27 mouse cellular contexts compared by ENCODE assay signal in genomic region chr14:32327366-32327765, GRCm38 (mm10). TPM values are rescaled to one million over a fixed set of nuclear protein-coding genes. Genes with fewer than 3 reads are reported as not detected.
A peak's percentile ranks its signal among the peaks of the same experiment; 100 is the strongest.
DNase-seq lines count a peak whose midpoint lies in the region; ATAC-seq and TF ChIP-seq lines count a peak whose summit lies in the region.
"Had no signal": no experiment of that assay in that cellular context is flagged by ENCODE, and none has a peak within 500 bp of the region (broad histone marks: within the 10 kb centered on the region; RNA-seq: fewer than 3 reads in every experiment).

No protein-coding gene starts in this region.

- no peaks in the 10 kb centered on the region for H3K9me3 ChIP-seq in hindbrain, embryonic 16.5 days (ENCODE audit: control insufficient read depth, low read length)
- H3K9me3 ChIP-seq in hindbrain, embryonic 14.5 days (ENCODE audit: control insufficient read depth, low read length): no peaks in the 10 kb centered on the region
- H3K9me3 ChIP-seq: embryonic facial prominence, embryonic 10.5 days; embryonic facial prominence, embryonic 15.5 days; forebrain, embryonic 13.5 days; heart, embryonic 12.5 days; intestine, embryonic 15.5 days; limb, embryonic 12.5 days; liver, embryonic 15.5 days; neural tube, embryonic 12.5 days; stomach, embryonic 15.5 days had no signal

- no peak overlapping the region for H3K4me2 ChIP-seq in hindbrain, embryonic 16.5 days (ENCODE audit: low read length)
- H3K4me2 ChIP-seq in hindbrain, embryonic 14.5 days (replicated peaks): no peak overlapping the region
- H3K4me2 ChIP-seq: embryonic facial prominence, embryonic 15.5 days; forebrain, embryonic 13.5 days; heart, embryonic 12.5 days; intestine, embryonic 15.5 days; limb, embryonic 12.5 days; liver, embryonic 15.5 days; lung, embryonic 14.5 days; neural tube, embryonic 12.5 days; stomach, embryonic 15.5 days had no signal

- no peaks in the 10 kb centered on the region for H3K36me3 ChIP-seq in hindbrain, embryonic 16.5 days (ENCODE audit: control insufficient read depth, insufficient read depth, low read length)
- H3K36me3 ChIP-seq in hindbrain, embryonic 14.5 days (replicated peaks; ENCODE audit: control insufficient read depth, insufficient read depth): no peaks in the 10 kb centered on the region
- H3K36me3 ChIP-seq: embryonic facial prominence, embryonic 15.5 days; intestine, embryonic 15.5 days; liver, embryonic 15.5 days; stomach, embryonic 15.5 days had no signal

- no peak for TF ChIP-seq CTCF in brain, embryonic 14.5 days (IDR thresholded peaks at IDR 0.05; ENCODE audit: borderline replicate concordance, extremely low read depth, insufficient read depth, insufficient read length)

- intact Hi-C loops in left cerebral cortex, postnatal 4 days (cut with DNase I): no loop called here
- intact Hi-C loops in left cerebral cortex, postnatal 25 days (cut with DNase I): no loop called here

- H3K27me3 ChIP-seq in hindbrain, embryonic 16.5 days (replicated peaks; ENCODE audit: control insufficient read depth, insufficient read depth, low read length): no peaks in the 10 kb centered on the region
- H3K27me3 ChIP-seq in hindbrain, embryonic 14.5 days (ENCODE audit: control insufficient read depth, insufficient read depth, low read length): no peaks in the 10 kb centered on the region
- H3K27me3 ChIP-seq: embryonic facial prominence, embryonic 15.5 days; forebrain, embryonic 13.5 days; heart, embryonic 12.5 days; intestine, embryonic 15.5 days; limb, embryonic 12.5 days; liver, embryonic 15.5 days; neural tube, embryonic 12.5 days; Patski; stomach, embryonic 15.5 days had no signal

- no peak for TF ChIP-seq POLR2A in brain, embryonic 14.5 days (IDR thresholded peaks at IDR 0.05; ENCODE audit: borderline replicate concordance, extremely low read depth, insufficient read depth, insufficient read length, poor library complexity, severe bottlenecking)

- peak; percentile 69 to 70 for DNase-seq in cerebellum, postnatal 14 days
- no peak for DNase-seq in hindbrain, embryonic 14.5 days (ENCODE audit: low spot score)
- peak; percentile 57 for DNase-seq in left cerebral cortex, postnatal 4 days
- DNase-seq in left cerebral cortex, postnatal 25 days (ENCODE audit: low spot score in 2 of 2): no peak
- DNase-seq in brain, embryonic 14.5 days (ENCODE audit: low read depth): peak; percentile 34
- DNase-seq: adrenal gland, postnatal 10 days; heart, adult 2 months; heart, postnatal 4 days; kidney, adult 9 months; kidney, postnatal 10 days; lung, embryonic 14.5 days; lung, postnatal 14 days; right cerebral cortex, postnatal 25 days had no signal

- peaks cover 6% of the 10 kb centered on the region for H3K4me1 ChIP-seq in hindbrain, embryonic 16.5 days (ENCODE audit: control insufficient read depth, insufficient read depth, low read depth, low read length)
- 0 out of 2 replicates have a peak, but pooled peaks cover 6% of the 10 kb centered on the region for H3K4me1 ChIP-seq in hindbrain, embryonic 14.5 days (replicated peaks; ENCODE audit: control insufficient read depth, insufficient read depth, low read length)
- H3K4me1 ChIP-seq: liver, embryonic 15.5 days had no signal

- no peak overlapping the region; the same call in 1 of the 2 replicates for H3K9ac ChIP-seq in hindbrain, embryonic 16.5 days (ENCODE audit: low read depth, low read length)
- no peak overlapping the region for H3K9ac ChIP-seq in hindbrain, embryonic 14.5 days
- H3K9ac ChIP-seq: embryonic facial prominence, embryonic 15.5 days; forebrain, embryonic 13.5 days; heart, embryonic 12.5 days; intestine, embryonic 15.5 days; limb, embryonic 12.5 days; liver, embryonic 15.5 days; lung, embryonic 14.5 days; neural tube, embryonic 12.5 days; stomach, embryonic 15.5 days had no signal

- 60% methylated on average over 9 of the region's 9 CpGs for WGBS in hindbrain, embryonic 16.5 days
- WGBS in hindbrain, embryonic 14.5 days: 70% methylated on average over 9 of the region's 9 CpGs

- H3K27ac ChIP-seq in hindbrain, embryonic 16.5 days (ENCODE audit: low read depth, low read length): no peak overlapping the region
- H3K27ac ChIP-seq in hindbrain, embryonic 14.5 days: no peak overlapping the region
- H3K27ac ChIP-seq: embryonic facial prominence, embryonic 10.5 days; embryonic facial prominence, embryonic 15.5 days; forebrain, embryonic 13.5 days; heart, adult 2 months; hindbrain, postnatal 0 days; intestine, embryonic 15.5 days; limb, embryonic 12.5 days; liver, embryonic 15.5 days; neural tube, embryonic 12.5 days; stomach, embryonic 15.5 days had no signal

- ATAC-seq in cerebellum, adult (ENCODE audit: insufficient number of reproducible peaks, low FRiP score, low TSS enrichment): no peak
- 0 out of 2 replicates have a peak, but pooled peaks have one; percentile 41 for ATAC-seq in hindbrain, embryonic 16.5 days
- ATAC-seq in hindbrain, embryonic 14.5 days (ENCODE audit: low FRiP score): no peak
- ATAC-seq: forebrain, embryonic 13.5 days; hindbrain, postnatal 0 days; intestine, embryonic 15.5 days; midbrain, embryonic 16.5 days; Patski had no signal

- no peak overlapping the region for H3K4me3 ChIP-seq in hindbrain, embryonic 16.5 days (ENCODE audit: low read length)
- no peak overlapping the region for H3K4me3 ChIP-seq in hindbrain, embryonic 14.5 days (replicated peaks; ENCODE audit: low read length)
- H3K4me3 ChIP-seq: embryonic facial prominence, embryonic 10.5 days; embryonic facial prominence, embryonic 15.5 days; forebrain, embryonic 13.5 days; heart, adult 2 months; heart, embryonic 12.5 days; intestine, embryonic 15.5 days; limb, embryonic 12.5 days; liver, embryonic 15.5 days; neural tube, embryonic 12.5 days; stomach, embryonic 15.5 days had no signal

RNA-seq across cellular contexts. Expression of gene Ogdhl, which starts 5.5 kb away (rescaled TPM):
- 20.9 and 24.6 TPM in 2 replicates for polyA plus RNA-seq in hindbrain, embryonic 16.5 days (2015; fragmentation: Nextera tagmentation; extraction: Ambion mirVana)
- polyA plus RNA-seq in hindbrain, embryonic 14.5 days (2014; fragmentation: Nextera tagmentation; extraction: Ambion mirVana): 17.1 and 19.7 TPM in 2 replicates
- total RNA-seq in left cerebral cortex, postnatal 4 days (2021): 10 to 100 TPM; 35.3 to 40.3 TPM
- 100 to 1,000 TPM in 1 of 2 experiments, 10 to 100 TPM in 1; 94.0 to 101 TPM for total RNA-seq in left cerebral cortex, postnatal 25 days (2021)
- polyA plus RNA-seq in brain, embryonic 14.5 days (2012; rRNA removed): 24.0 and 27.5 TPM in 2 replicates

Comparison
In these comparisons a context has a peak if more than half of its experiments do, and no peak if none do; other contexts are left out.
1. DNase-seq: peak in cerebellum, postnatal 14 days (2 of 2), left cerebral cortex, postnatal 4 days (single experiment) and brain, embryonic 14.5 days (single experiment); none in hindbrain, embryonic 14.5 days (single experiment) and left cerebral cortex, postnatal 25 days (0 of 2).